Mouse (Mus musculus) forebrain, embryonic 12.5 days (tissue): ENCODE data around the gene Gm7995. TPM values are rescaled to one million over a fixed set of nuclear protein-coding genes. Genes with fewer than 3 reads are reported as not detected.
"Not testable (repeated sequence)": the region's sequence is repeated elsewhere in the genome, so short reads cannot be mapped to it uniquely, and the experiment has no call there.

Experiments used
- ATAC-seq: fragments of 200-750 bp; cut with Nextera tagmentation; 2 replicates; pipeline ENCODE4 v1.8.0; 2017; ENCODE audit warnings: moderate TSS enrichment; ENCODE audit not compliant: low FRiP score
- H3K27ac ChIP-seq: fragments of 300-500 bp; sonication (generic); 2 replicates; pipeline ENCODE4 v1.5.1; 2016; ENCODE audit warnings: mild to moderate bottlenecking
- H3K27me3 ChIP-seq: fragments of 300-500 bp; sonication (generic); 2 replicates; pipeline ENCODE4 v1.6.1; 2016; ENCODE audit warnings: mild to moderate bottlenecking
- H3K36me3 ChIP-seq: fragments of 300-500 bp; sonication (generic); replicated peaks from 2 replicates; pipeline ENCODE4 v1.6.1; 2016; ENCODE audit warnings: mild to moderate bottlenecking
- H3K4me1 ChIP-seq: fragments of 300-500 bp; sonication (generic); 2 replicates; pipeline ENCODE4 v1.6.1; 2016
- H3K4me2 ChIP-seq: fragments of 300-500 bp; sonication (generic); 2 replicates; pipeline ENCODE4 v1.6.1; 2016; ENCODE audit warnings: mild to moderate bottlenecking, moderate library complexity
- H3K4me3 ChIP-seq: fragments of 300-500 bp; sonication (generic); replicated peaks from 2 replicates; pipeline ENCODE4 v1.5.1; 2016; ENCODE audit warnings: mild to moderate bottlenecking
- H3K9ac ChIP-seq: fragments of 300-500 bp; sonication (generic); 2 replicates; pipeline ENCODE4 v1.6.1; 2016; ENCODE audit warnings: mild to moderate bottlenecking
- H3K9me3 ChIP-seq: fragments of 300-500 bp; sonication (generic); 2 replicates; pipeline ENCODE4 v1.6.1; 2016
- WGBS: fragments of 180-500 bp; shearing (Covaris S2); methylation state at CpG from one replicate; pipeline ENCODE4 v1.1.7; 2016; 5-methylcytosine and 5-hydroxymethylcytosine counted together
- microRNA-seq: library from miRNA; unstranded; fragments of <30 nt; microRNA quantifications from one replicate; pipeline ENCODE4, GENCODE M21; 2017
- polyA plus RNA-seq: library from polyadenylated mRNA; unstranded; fragments of >200 nt; fragmentation: Nextera tagmentation; extraction: Ambion mirVana; gene quantifications from 2 replicates; pipeline ENCODE4 v1.2.1, GENCODE M21; 2016

Gene Gm7995
- not detected in 2 replicates for polyA plus RNA-seq

DNA sequence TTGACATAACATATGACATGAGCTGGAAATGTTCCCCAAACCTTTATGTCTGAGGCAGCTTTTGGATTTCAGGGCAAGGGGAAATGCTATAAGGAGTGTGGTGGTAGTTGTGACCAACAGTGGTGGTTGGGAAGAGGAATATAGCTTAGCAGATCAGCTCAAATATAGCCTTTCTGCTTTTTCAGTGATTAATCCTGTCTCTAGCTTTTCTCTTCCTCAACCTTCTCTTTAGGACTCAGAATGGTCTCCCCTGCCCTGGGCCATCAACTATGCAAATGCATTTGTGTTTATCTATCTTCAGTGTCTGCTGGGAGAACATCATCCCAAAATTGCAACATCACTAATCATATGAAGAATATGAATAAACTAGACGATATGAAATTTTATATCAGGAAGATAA is at the start of gene Gm7995:
TSS of gene Gm7995 (plus strand) at position 301 of the 400 bp plus-strand sequence.
- H3K9me3 ChIP-seq, H3K4me2 ChIP-seq, H3K36me3 ChIP-seq, H3K4me3 ChIP-seq, ATAC-seq, H3K27ac ChIP-seq, H3K27me3 ChIP-seq, H3K9ac ChIP-seq, H3K4me1 ChIP-seq: not testable (repeated sequence)
- WGBS: no CpG with 5 or more reads among the region's 1 CpGs

- H3K4me1 ChIP-seq, H3K27ac ChIP-seq, H3K4me3 ChIP-seq, H3K4me2 ChIP-seq, H3K9ac ChIP-seq, H3K9me3 ChIP-seq, ATAC-seq, H3K36me3 ChIP-seq, H3K27me3 ChIP-seq: not testable (repeated sequence)
- no CpG with 5 or more reads among the region's 3 CpGs for WGBS
Observed at GRCm38 (mm10) chr14:42297258-42297657, 12.8 kb upstream of the Gm7995 start, which contains the start of gene Gm9611. TSS of gene Gm9611 (minus strand) at chr14:42297358.

Small RNAs within 50 kb of the gene (microRNA-seq; reads per million reads assigned to microRNA genes)
- gene Gm25208: not detected
- gene Gm25892: not detected

Other genes with a start within 250 kb of the Gm7995 start
- gene Gm7951, start 192.8 kb upstream of the Gm7995 start, polyA plus RNA-seq: not detected in 2 replicates
- not detected in 2 replicates for gene Gm17027, start 147.6 kb upstream of the Gm7995 start, polyA plus RNA-seq
- gene Gm3573, start 119.4 kb upstream of the Gm7995 start, polyA plus RNA-seq: not detected in 2 replicates
- gene Gm17026, start 50.2 kb upstream of the Gm7995 start, polyA plus RNA-seq: not detected in 2 replicates
- gene Gm9611, start 12.9 kb upstream of the Gm7995 start, polyA plus RNA-seq: not detected in 2 replicates
- not detected in 2 replicates for gene Gm8005, start 129.5 kb downstream of the Gm7995 start, polyA plus RNA-seq
- gene Gm8011, start 153.7 kb downstream of the Gm7995 start, polyA plus RNA-seq: not detected in 2 replicates
- not detected in 2 replicates for gene Gm8020, start 192.1 kb downstream of the Gm7995 start, polyA plus RNA-seq
- gene Gm8024, start 214.1 kb downstream of the Gm7995 start, polyA plus RNA-seq: not detected in 2 replicates